Comparison of ENCODE assay signal across 17 mouse cellular contexts in genomic region chr12:90893655-90894370, GRCm38 (mm10).
DNase-seq lines count a peak whose midpoint lies in the region; ATAC-seq lines count a peak whose summit lies in the region.
"Had no signal": no experiment of that assay in that cellular context is flagged by ENCODE, and none has a peak within 500 bp of the region (broad histone marks: within the 10 kb centered on the region; RNA-seq: fewer than 3 reads in every experiment).

No protein-coding gene starts in this region.

- peak; percentile 52 for ATAC-seq in megakaryocyte progenitor cell, adult 5-6 weeks (replicated peaks; ENCODE audit: poor library complexity)
- ATAC-seq: forebrain, embryonic 13.5 days; hindbrain, embryonic 16.5 days; intestine, embryonic 16.5 days; liver, embryonic 12.5 days; midbrain, embryonic 15.5 days had no signal

- DNase-seq in adrenal gland, postnatal 10 days: peak; percentile 3
- DNase-seq in adrenal gland, postnatal 14 days: no peak
- DNase-seq in heart, postnatal 10 days: peak; percentile 42
- no peak for DNase-seq in heart, adult 11 months
- DNase-seq in left cerebral cortex, postnatal 4 days: peak; percentile 12
- no peak for DNase-seq in left cerebral cortex, postnatal 25 days (ENCODE audit: low spot score in 2 of 2)
- no peak for DNase-seq in lung, postnatal 14 days
- DNase-seq: cerebellum, adult 11 months; embryo, embryonic 11 days; lung, adult 2 months; thymus, postnatal 14 days had no signal

- intact Hi-C loops in heart, postnatal 10 days (cut with DNase I): no loop called here
- intact Hi-C loops in left cerebral cortex, postnatal 4 days (cut with DNase I): no loop called here
- intact Hi-C loops in left cerebral cortex, postnatal 25 days (cut with DNase I): no loop called here

Comparison
In these comparisons a context has a peak if more than half of its experiments do, and no peak if none do; other contexts are left out.
1. DNase-seq: peak in adrenal gland, postnatal 10 days (single experiment), heart, postnatal 10 days (2 of 2) and left cerebral cortex, postnatal 4 days (single experiment); none in adrenal gland, postnatal 14 days (single experiment), heart, adult 11 months (single experiment), left cerebral cortex, postnatal 25 days (0 of 2) and lung, postnatal 14 days (single experiment).